Mouse (Mus musculus) bone marrow, adult 2 months (tissue): Measurements from ENCODE around the gene Platr17. TPM values are rescaled to one million over a fixed set of nuclear protein-coding genes. Genes with fewer than 3 reads are reported as not detected.
A peak's percentile ranks its signal among the peaks of the same experiment; 100 is the strongest.

Experiments used
- H3K27ac ChIP-seq: fragments of 200-500 bp; 2 replicates; pipeline ENCODE4 v1.5.1; 2012; ENCODE audit warnings: low read depth, mild to moderate bottlenecking, control low read depth, inconsistent platforms, low read length; ENCODE audit not compliant: control insufficient read depth, poor library complexity, insufficient read depth
- H3K4me1 ChIP-seq: fragments of 200-500 bp; 2 replicates; pipeline ENCODE4 v1.6.1; 2011; ENCODE audit warnings: low read length; ENCODE audit not compliant: control insufficient read depth, insufficient read depth
- H3K4me3 ChIP-seq: fragments of 200-500 bp; replicated peaks from 2 replicates; pipeline ENCODE3; 2011; ENCODE audit warnings: mild to moderate bottlenecking, low read depth, low read length, control low read depth; ENCODE audit not compliant: control insufficient read depth
- CTCF ChIP-seq: fragments of 200-500 bp; IDR thresholded peaks from 2 replicates; pipeline ENCODE4 v1.5.1; 2011; ENCODE audit warnings: low read length, control low read depth; ENCODE audit not compliant: control insufficient read depth, insufficient read depth
- POLR2A ChIP-seq: fragments of 200-500 bp; IDR thresholded peaks from 2 replicates; pipeline ENCODE4 v1.6.1; 2011; ENCODE audit warnings: low read depth, mild to moderate bottlenecking, control low read depth, low read length, borderline replicate concordance; ENCODE audit not compliant: control insufficient read depth
- WGBS: fragments of 180-500 bp; shearing (Covaris S2); methylation state at CpG from one replicate; pipeline ENCODE4 v1.1.7; 2018; 5-methylcytosine and 5-hydroxymethylcytosine counted together
- polyA plus RNA-seq: library from polyadenylated mRNA; stranded (reverse); fragments of >200 nt; gene quantifications from 2 replicates; pipeline ENCODE4 v1.2.4, GENCODE M21; 2011; ENCODE audit warnings: low replicate concordance; ENCODE audit not compliant: missing spikeins, insufficient read depth, insufficient read length

The Platr17 gene
- polyA plus RNA-seq, 1 experiment, result 1.9 TPM

GRCm38 (mm10) chr17:33910346-33911051 lies 5.6 kb downstream of the Platr17 start:
- peak overlapping the region; percentile 79 for H3K4me3 ChIP-seq
- H3K27ac ChIP-seq, result peak overlapping the region; percentile 91
- TF ChIP-seq POLR2A (no peak), CTCF (no peak)
- peaks cover 2% of the 10 kb centered on the region for H3K4me1 ChIP-seq
- 39% methylated on average over 11 of the region's 11 CpGs for WGBS

GRCm38 (mm10) chr17:33911052-33911812 lies 6.3 kb downstream of the Platr17 start:
- no peak overlapping the region for H3K4me3 ChIP-seq
- no peak for TF ChIP-seq POLR2A
- no peak for TF ChIP-seq CTCF
- WGBS, result 88% methylated on average over 31 of the region's 31 CpGs
- H3K27ac ChIP-seq, result no peak overlapping the region
- peaks cover 2% of the 10 kb centered on the region for H3K4me1 ChIP-seq

GRCm38 (mm10) chr17:33911813-33912414 lies 7.0 kb downstream of the Platr17 start:
- Histone ChIP-seq H3K4me3 (no peak overlapping the region), H3K27ac (no peak overlapping the region), H3K4me1 (peaks cover 3% of the 10 kb centered on the region)
- 91% methylated on average over 28 of the region's 28 CpGs for WGBS
- TF ChIP-seq CTCF, result no peak
- TF ChIP-seq POLR2A, result no peak

- Histone ChIP-seq H3K4me1 (peaks cover 5% of the 10 kb centered on the region), H3K27ac (no peak overlapping the region), H3K4me3 (no peak overlapping the region)
- WGBS, result 80% methylated on average over 10 of the region's 10 CpGs
- no peak for TF ChIP-seq CTCF
- TF ChIP-seq POLR2A, result no peak
Observed at GRCm38 (mm10) chr17:33913264-33913663, 8.3 kb downstream of the Platr17 start.

- TF ChIP-seq POLR2A (no peak), CTCF (no peak)
- Histone ChIP-seq H3K4me1 (peaks cover 6% of the 10 kb centered on the region), H3K27ac (no peak overlapping the region), H3K4me3 (no peak overlapping the region)
- WGBS, result 90% methylated on average over 8 of the region's 8 CpGs
Observed at GRCm38 (mm10) chr17:33913905-33914304, 9.0 kb downstream of the Platr17 start.

- H3K4me1 ChIP-seq, result peaks cover 6% of the 10 kb centered on the region
Observed at GRCm38 (mm10) chr17:33914969-33915391, 10.0 kb downstream of the Platr17 start.

GRCm38 (mm10) chr17:33915671-33916250 lies 10.8 kb downstream of the Platr17 start, which contains the start of the genes Tapbp and Zbtb22:
Gene Tapbp (plus strand): TSS chr17:33915899.
Gene Zbtb22 (plus strand): TSS chr17:33915904.
- WGBS, result under 1% methylated on average over 33 of the region's 34 CpGs
- peak within 1 kb of the TSS; percentile 66 for H3K4me3 ChIP-seq
- H3K4me1 ChIP-seq, result peaks cover 6% of the 10 kb centered on the region
- TF ChIP-seq POLR2A, result peak; percentile 36; the same call in 1 of the 2 replicates
- no peak for TF ChIP-seq CTCF
- H3K27ac ChIP-seq, result peak within 1 kb of the TSS; percentile 54

More at GRCm38 (mm10) chr17:33914969-33915391, 10.0 kb downstream of the Platr17 start:
- 76% methylated on average over 13 of the region's 13 CpGs for WGBS
- Histone ChIP-seq H3K4me3 (peak overlapping the region; percentile 35), H3K27ac (no peak overlapping the region)
- TF ChIP-seq POLR2A, result no peak
- peak; percentile 23; the same call in 1 of the 2 replicates for TF ChIP-seq CTCF
